Mouse (Mus musculus): ENCODE measurements around the gene Ascc1.

DNA sequence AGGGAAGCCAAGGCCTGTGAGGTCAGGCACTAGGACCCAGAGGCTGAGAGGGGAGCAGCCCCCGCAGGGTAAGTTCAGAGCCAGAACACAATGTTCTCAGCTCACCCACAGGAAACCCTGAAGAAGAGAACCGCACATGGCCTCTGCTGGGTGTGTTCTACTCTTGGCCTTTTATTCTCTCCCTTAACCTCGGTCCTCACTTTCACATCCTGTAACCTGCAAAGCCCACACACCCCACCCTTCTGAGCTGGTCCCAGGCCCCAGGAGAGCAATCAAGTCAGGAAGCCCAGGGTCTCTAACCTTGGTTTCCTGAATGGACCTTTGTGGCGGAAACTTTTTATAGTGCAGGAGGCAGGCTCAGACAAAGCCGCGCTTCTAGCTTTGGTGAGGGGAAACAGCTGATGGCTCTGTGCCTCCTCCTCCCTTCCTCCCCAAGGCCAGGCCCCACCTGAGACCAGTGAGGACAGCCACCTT lies 28.4 kb upstream of the Ascc1 start:
- TF ChIP-seq CTCF (IDR thresholded peaks at IDR 0.05; ENCODE audit: low read depth) (no peak), EP300 (IDR thresholded peaks at IDR 0.05; ENCODE audit: low read depth) (no peak)

Data from liver, embryonic 14.5 days (tissue).